Mouse (Mus musculus) limb, embryonic 10.5 days (tissue): ENCODE measurements at regions not wholly inside any gene's neighbourhood (a gene's known extent, or its start where the extent isn't known, plus 50 kb on each side); places are given as distances from the start of the nearest gene placed in this dataset.

Source experiments
- DNase-seq: peaks from one replicate; pipeline ENCODE4 v3.0.0-alpha.2; 2017; ENCODE audit warnings: low spot score
- H3K27ac ChIP-seq: fragments of 300-500 bp; sonication (generic); 2 replicates; pipeline ENCODE4 v1.5.1; 2016; ENCODE audit warnings: mild to moderate bottlenecking
- H3K27me3 ChIP-seq: fragments of 300-500 bp; sonication (generic); 2 replicates; pipeline ENCODE4 v1.6.1; 2016; ENCODE audit warnings: low read depth, mild to moderate bottlenecking; ENCODE audit not compliant: poor library complexity, severe bottlenecking
- H3K36me3 ChIP-seq: fragments of 300-500 bp; sonication (generic); 2 replicates; pipeline ENCODE4 v1.6.1; 2016; ENCODE audit warnings: mild to moderate bottlenecking, moderate library complexity
- H3K4me1 ChIP-seq: fragments of 300-500 bp; sonication (generic); 2 replicates; pipeline ENCODE4 v1.6.1; 2016
- H3K4me3 ChIP-seq: fragments of 300-500 bp; sonication (generic); 2 replicates; pipeline ENCODE4 v1.5.1; 2016; ENCODE audit warnings: mild to moderate bottlenecking, moderate library complexity
- H3K9me3 ChIP-seq: fragments of 300-500 bp; sonication (generic); replicated peaks from 2 replicates; pipeline ENCODE4 v1.6.1; 2016; ENCODE audit warnings: mild to moderate bottlenecking
- WGBS: fragments of 180-500 bp; shearing (Covaris S2); methylation state at CpG from one replicate; pipeline ENCODE4 v1.1.7; 2016; 5-methylcytosine and 5-hydroxymethylcytosine counted together

- no peak for DNase-seq
- Histone ChIP-seq H3K36me3 (no peaks in the 10 kb centered on the region), H3K9me3 (no peaks in the 10 kb centered on the region), H3K27ac (no peak overlapping the region), H3K4me3 (no peak overlapping the region), H3K27me3 (no peaks in the 10 kb centered on the region), H3K4me1 (no peaks in the 10 kb centered on the region)
- 75% methylated on average over 2 of the region's 2 CpGs for WGBS
These were observed 199.9 kb downstream of the Tex36 start for GRCm38 (mm10) chr7:133402072-133402471.

- WGBS = 78% methylated on average over 4 of the region's 4 CpGs
- H3K4me1 ChIP-seq = no peaks in the 10 kb centered on the region
- no peak overlapping the region for H3K4me3 ChIP-seq
- DNase-seq = no peak
- no peaks in the 10 kb centered on the region for H3K27me3 ChIP-seq
- H3K9me3 ChIP-seq = no peaks in the 10 kb centered on the region
- H3K27ac ChIP-seq = no peak overlapping the region
- no peaks in the 10 kb centered on the region for H3K36me3 ChIP-seq
These were observed 201.3 kb downstream of the Tex36 start for GRCm38 (mm10) chr7:133400691-133401090.

- DNase-seq = no peak
- Histone ChIP-seq H3K36me3 (no peaks in the 10 kb centered on the region), H3K4me3 (no peak overlapping the region), H3K27ac (no peak overlapping the region), H3K4me1 (no peaks in the 10 kb centered on the region; the same call in 1 of the 2 replicates), H3K27me3 (no peaks in the 10 kb centered on the region), H3K9me3 (no peaks in the 10 kb centered on the region)
- 91% methylated on average over 6 of the region's 6 CpGs for WGBS
These were observed 213.2 kb downstream of the Tex36 start for GRCm38 (mm10) chr7:133388716-133389115.

- 67% methylated on average over 7 of the region's 7 CpGs for WGBS
- H3K36me3 ChIP-seq = no peaks in the 10 kb centered on the region
- H3K9me3 ChIP-seq = no peaks in the 10 kb centered on the region
- no peaks in the 10 kb centered on the region for H3K27me3 ChIP-seq
- H3K27ac ChIP-seq = no peak overlapping the region
- peaks cover 9% of the 10 kb centered on the region; the same call in 1 of the 2 replicates for H3K4me1 ChIP-seq
- H3K4me3 ChIP-seq = no peak overlapping the region
- no peak for DNase-seq
These were observed 219.8 kb downstream of the Tex36 start for GRCm38 (mm10) chr7:133382032-133382712.

- Histone ChIP-seq H3K4me3 (no peak overlapping the region), H3K36me3 (no peaks in the 10 kb centered on the region), H3K9me3 (no peaks in the 10 kb centered on the region), H3K27me3 (no peaks in the 10 kb centered on the region), H3K27ac (no peak overlapping the region), H3K4me1 (peaks cover 11% of the 10 kb centered on the region; the same call in 1 of the 2 replicates)
- DNase-seq = no peak
- 100% methylated on average over 1 of the region's 1 CpGs for WGBS
These were observed 222.6 kb downstream of the Tex36 start for GRCm38 (mm10) chr7:133379373-133379772.

GRCm38 (mm10) chr7:133378338-133378737 is 223.6 kb downstream of the Tex36 start:
- no peaks in the 10 kb centered on the region for H3K27me3 ChIP-seq
- WGBS = 83% methylated on average over 5 of the region's 5 CpGs
- no peaks in the 10 kb centered on the region for H3K36me3 ChIP-seq
- no peak for DNase-seq
- H3K27ac ChIP-seq = no peak overlapping the region
- no peaks in the 10 kb centered on the region for H3K9me3 ChIP-seq
- peaks cover 11% of the 10 kb centered on the region; the same call in 1 of the 2 replicates for H3K4me1 ChIP-seq
- no peak overlapping the region for H3K4me3 ChIP-seq

GRCm38 (mm10) chr7:133376833-133377484 is 225.0 kb downstream of the Tex36 start:
- WGBS = 65% methylated on average over 8 of the region's 8 CpGs

GRCm38 (mm10) chr7:133372695-133373094 is 229.3 kb downstream of the Tex36 start:
- H3K27me3 ChIP-seq = no peaks in the 10 kb centered on the region
- H3K9me3 ChIP-seq = no peaks in the 10 kb centered on the region
- peaks cover 7% of the 10 kb centered on the region; the same call in 1 of the 2 replicates for H3K4me1 ChIP-seq
- no peak for DNase-seq
- no peak overlapping the region for H3K27ac ChIP-seq
- H3K4me3 ChIP-seq = no peak overlapping the region
- 80% methylated on average over 2 of the region's 2 CpGs for WGBS
- no peaks in the 10 kb centered on the region for H3K36me3 ChIP-seq

More at GRCm38 (mm10) chr7:133376833-133377484, 225.0 kb downstream of the Tex36 start:
- no peak for DNase-seq
- Histone ChIP-seq H3K36me3 (no peaks in the 10 kb centered on the region), H3K9me3 (no peaks in the 10 kb centered on the region), H3K4me1 (peaks cover 8% of the 10 kb centered on the region; the same call in 1 of the 2 replicates), H3K27me3 (no peaks in the 10 kb centered on the region), H3K4me3 (no peak overlapping the region), H3K27ac (no peak overlapping the region)

GRCm38 (mm10) chr7:133370542-133370941 is 231.4 kb downstream of the Tex36 start:
- Histone ChIP-seq H3K36me3 (no peaks in the 10 kb centered on the region), H3K27me3 (no peaks in the 10 kb centered on the region), H3K27ac (no peak overlapping the region), H3K4me1 (no peaks in the 10 kb centered on the region), H3K4me3 (no peak overlapping the region), H3K9me3 (no peaks in the 10 kb centered on the region)
- no peak for DNase-seq
- 92% methylated on average over 5 of the region's 5 CpGs for WGBS

GRCm38 (mm10) chr7:133364601-133365000 is 237.4 kb downstream of the Tex36 start:
- Histone ChIP-seq H3K4me1 (no peaks in the 10 kb centered on the region), H3K9me3 (no peaks in the 10 kb centered on the region), H3K27me3 (no peaks in the 10 kb centered on the region), H3K27ac (no peak overlapping the region), H3K4me3 (no peak overlapping the region), H3K36me3 (no peaks in the 10 kb centered on the region)
- no peak for DNase-seq
- WGBS = 73% methylated on average over 4 of the region's 4 CpGs

- Histone ChIP-seq H3K27ac (no peak overlapping the region), H3K36me3 (no peaks in the 10 kb centered on the region), H3K4me1 (no peaks in the 10 kb centered on the region), H3K27me3 (no peaks in the 10 kb centered on the region), H3K9me3 (no peaks in the 10 kb centered on the region), H3K4me3 (no peak overlapping the region)
- DNase-seq = no peak
- WGBS = 78% methylated on average over 3 of the region's 3 CpGs
These were observed 204.6 kb upstream of the Ctbp2 start for GRCm38 (mm10) chr7:133328717-133329116.

- H3K4me1 ChIP-seq = no peaks in the 10 kb centered on the region
- H3K27ac ChIP-seq = no peak overlapping the region
- no peak for DNase-seq
- H3K36me3 ChIP-seq = no peaks in the 10 kb centered on the region
- H3K9me3 ChIP-seq = no peaks in the 10 kb centered on the region
- 89% methylated on average over 7 of the region's 7 CpGs for whole genome bisulfite sequencing
- H3K27me3 ChIP-seq = no peaks in the 10 kb centered on the region
- H3K4me3 ChIP-seq = no peak overlapping the region
These were observed 201.5 kb upstream of the Ctbp2 start for GRCm38 (mm10) chr7:133325548-133326190.

GRCm38 (mm10) chr7:133323955-133324354 is 199.8 kb upstream of the Ctbp2 start:
- WGBS = 81% methylated on average over 3 of the region's 3 CpGs
- Histone ChIP-seq H3K4me3 (no peak overlapping the region), H3K9me3 (no peaks in the 10 kb centered on the region), H3K27me3 (no peaks in the 10 kb centered on the region), H3K36me3 (no peaks in the 10 kb centered on the region), H3K4me1 (no peaks in the 10 kb centered on the region), H3K27ac (no peak overlapping the region)
- no peak for DNase-seq
